Comparison of ENCODE assay signal across 8 mouse cellular contexts in genomic region chr9:57640384-57640783, GRCm38 (mm10). TPM values are rescaled to one million over a fixed set of nuclear protein-coding genes. Genes with fewer than 3 reads are reported as not detected.
A peak's percentile ranks its signal among the peaks of the same experiment; 100 is the strongest.
DNase-seq lines count a peak whose midpoint lies in the region; ATAC-seq lines count a peak whose summit lies in the region.

No protein-coding gene starts in this region.

- H3K4me3 ChIP-seq in liver, embryonic 15.5 days (replicated peaks), result peak overlapping the region; percentile 47
- no peak overlapping the region for H3K4me3 ChIP-seq in neural tube, embryonic 12.5 days

- H3K4me1 ChIP-seq in liver, embryonic 15.5 days (replicated peaks), result peaks cover 95% of the 10 kb centered on the region
- peaks cover 74% of the 10 kb centered on the region for H3K4me1 ChIP-seq in neural tube, embryonic 12.5 days

- H3K27ac ChIP-seq in liver, embryonic 15.5 days (replicated peaks), result peak overlapping the region; percentile 96
- H3K27ac ChIP-seq in neural tube, embryonic 12.5 days, result peak overlapping the region; percentile 5; the same call in 1 of the 2 replicates

- ATAC-seq in liver, embryonic 15.5 days (ENCODE audit: insufficient read depth), result peak; percentile 40
- no peak for ATAC-seq in neural tube, embryonic 12.5 days (ENCODE audit: low FRiP score, low read depth)

- H3K36me3 ChIP-seq in liver, embryonic 15.5 days (replicated peaks), result peaks cover 14% of the 10 kb centered on the region; the same call in 1 of the 2 replicates
- H3K36me3 ChIP-seq in neural tube, embryonic 12.5 days, result peaks cover 9% of the 10 kb centered on the region; the same call in 1 of the 2 replicates

- H3K27me3 ChIP-seq in liver, embryonic 15.5 days, result no peaks in the 10 kb centered on the region
- no peaks in the 10 kb centered on the region for H3K27me3 ChIP-seq in neural tube, embryonic 12.5 days (replicated peaks)

- H3K9ac ChIP-seq in liver, embryonic 15.5 days, result peak overlapping the region; percentile 40
- H3K9ac ChIP-seq in neural tube, embryonic 12.5 days, result peak overlapping the region; percentile 42; the same call in 1 of the 2 replicates

- no peaks in the 10 kb centered on the region for H3K9me3 ChIP-seq in liver, embryonic 15.5 days (replicated peaks)
- H3K9me3 ChIP-seq in neural tube, embryonic 12.5 days, result no peaks in the 10 kb centered on the region

- peak; percentile 70 to 75 for DNase-seq in adrenal gland, adult (ENCODE audit: inconsistent age in 2 of 2, low spot score in 1 of 2)
- DNase-seq in adrenal gland, postnatal 4 days (ENCODE audit: low spot score in 2 of 2), result no peak
- DNase-seq in adrenal gland, postnatal 25 days, result peak; percentile 31
- peak; percentile 51 for DNase-seq in gastrocnemius, postnatal 10 days
- peak; percentile 94 for DNase-seq in induced T-regulatory cell, adult 2 months (ENCODE audit: low read depth)
- DNase-seq in yolk sac, embryonic 10.5 days (ENCODE audit: low spot score), result peak; percentile 54

- H3K4me2 ChIP-seq in liver, embryonic 15.5 days, result peak overlapping the region; percentile 71
- peak overlapping the region; percentile 44 for H3K4me2 ChIP-seq in neural tube, embryonic 12.5 days (replicated peaks)

- 2% methylated on average over 15 of the region's 15 CpGs for WGBS in liver, embryonic 15.5 days (ENCODE audit: insufficient replicate concordance)
- WGBS in neural tube, embryonic 12.5 days, result 28% methylated on average over 15 of the region's 15 CpGs

RNA-seq across cellular contexts. Expression of gene Csk, which starts 13.0 kb away (rescaled TPM):
- total RNA-seq in adrenal gland, postnatal 4 days (2021), result 10 to 100 TPM; 91.3 to 92.4 TPM
- total RNA-seq in adrenal gland, postnatal 25 days (2021), result 70.4 and 105 TPM in 2 replicates
- total RNA-seq in gastrocnemius, postnatal 10 days (2021), result 10 to 100 TPM; 19.3 to 31.7 TPM
- polyA plus RNA-seq in liver, embryonic 15.5 days (2015; fragmentation: Nextera tagmentation; extraction: Ambion mirVana), result 15.4 and 15.9 TPM in 2 replicates
- polyA plus RNA-seq in neural tube, embryonic 12.5 days (2016; fragmentation: Nextera tagmentation; extraction: Ambion mirVana), result 40.3 and 41.7 TPM in 2 replicates

RNA-seq across cellular contexts. Expression of gene Lman1l, which starts 19.8 kb away (rescaled TPM):
- total RNA-seq in adrenal gland, postnatal 4 days (2021), result not detected
- not detected in 2 replicates for total RNA-seq in adrenal gland, postnatal 25 days (2021)
- total RNA-seq in gastrocnemius, postnatal 10 days (2021), result not detected
- not detected in 2 replicates for polyA plus RNA-seq in liver, embryonic 15.5 days (2015; fragmentation: Nextera tagmentation; extraction: Ambion mirVana)
- polyA plus RNA-seq in neural tube, embryonic 12.5 days (2016; fragmentation: Nextera tagmentation; extraction: Ambion mirVana), result not detected in 2 replicates

RNA-seq across cellular contexts. Expression of gene Cplx3, which starts 34.3 kb away (rescaled TPM):
- total RNA-seq in adrenal gland, postnatal 4 days (2021), result not detected
- not detected in 2 replicates for total RNA-seq in adrenal gland, postnatal 25 days (2021)
- not detected for total RNA-seq in gastrocnemius, postnatal 10 days (2021)
- not detected in 2 replicates for polyA plus RNA-seq in liver, embryonic 15.5 days (2015; fragmentation: Nextera tagmentation; extraction: Ambion mirVana)
- not detected in 2 replicates for polyA plus RNA-seq in neural tube, embryonic 12.5 days (2016; fragmentation: Nextera tagmentation; extraction: Ambion mirVana)

RNA-seq across cellular contexts. Expression of gene Cyp1a2, which starts 43.1 kb away (rescaled TPM):
- 1 to 10 TPM in 1 of 2 experiments, not detected in 1; 8.7 TPM for total RNA-seq in adrenal gland, postnatal 4 days (2021)
- 5.5 TPM in 1 of 2 replicates, not detected in the other for total RNA-seq in adrenal gland, postnatal 25 days (2021)
- under 1 TPM in 1 of 2 experiments, not detected in 1; 0.14 TPM for total RNA-seq in gastrocnemius, postnatal 10 days (2021)
- 0.14 and 0.15 TPM in 2 replicates for polyA plus RNA-seq in liver, embryonic 15.5 days (2015; fragmentation: Nextera tagmentation; extraction: Ambion mirVana)
- polyA plus RNA-seq in neural tube, embryonic 12.5 days (2016; fragmentation: Nextera tagmentation; extraction: Ambion mirVana), result not detected in 2 replicates

RNA-seq across cellular contexts. Expression of gene Cyp1a1, which starts 47.3 kb away (rescaled TPM):
- under 1 TPM in 1 of 2 experiments, not detected in 1; 0.31 TPM for total RNA-seq in adrenal gland, postnatal 4 days (2021)
- total RNA-seq in adrenal gland, postnatal 25 days (2021), result 0.12 and 0.57 TPM in 2 replicates
- under 1 TPM; 0.09 TPM for total RNA-seq in gastrocnemius, postnatal 10 days (2021)
- 0.13 and 0.16 TPM in 2 replicates for polyA plus RNA-seq in liver, embryonic 15.5 days (2015; fragmentation: Nextera tagmentation; extraction: Ambion mirVana)
- polyA plus RNA-seq in neural tube, embryonic 12.5 days (2016; fragmentation: Nextera tagmentation; extraction: Ambion mirVana), result not detected in 2 replicates

Comparison
In these comparisons a context has a peak if more than half of its experiments do, and no peak if none do; other contexts are left out.
1. DNase-seq: peak in adrenal gland, adult (2 of 2), adrenal gland, postnatal 25 days (single experiment), gastrocnemius, postnatal 10 days (single experiment), induced T-regulatory cell, adult 2 months (single experiment) and yolk sac, embryonic 10.5 days (single experiment); none in adrenal gland, postnatal 4 days (0 of 2).